Mouse (Mus musculus) ES-Bruce4 (cell line): ENCODE results near the gene Cyp2d40. TPM values are rescaled to one million over a fixed set of nuclear protein-coding genes. Genes with fewer than 3 reads are reported as not detected.

ENCODE experiments used
- polyA plus RNA-seq: library from polyadenylated mRNA; stranded (reverse); fragments of >200 nt; gene quantifications from 2 replicates; pipeline ENCODE4 v1.2.4, GENCODE M21; 2011; ENCODE audit warnings: low read depth; ENCODE audit not compliant: missing spikeins, insufficient read depth, insufficient read length

Cyp2d40 gene
- polyA plus RNA-seq, 1 experiment, result not detected

Other genes starting within 250 kb of the Cyp2d40 start
- not detected in 2 replicates for gene Cyp2d12, start 209.1 kb downstream of the Cyp2d40 start, polyA plus RNA-seq
- not detected in 2 replicates for gene Cyp2d34, start 143.2 kb downstream of the Cyp2d40 start, polyA plus RNA-seq
- gene Cyp2d26, start 30.1 kb upstream of the Cyp2d40 start, polyA plus RNA-seq, result not detected in 2 replicates
- gene Tcf20, start 223.7 kb upstream of the Cyp2d40 start, polyA plus RNA-seq, result 104 and 108 TPM in 2 replicates